Mouse (Mus musculus) layer of hippocampus, adult 11-12 months (tissue): ENCODE measurements around the gene Grhl3.
A peak's percentile ranks its signal among the peaks of the same experiment; 100 is the strongest.

Experiments
- DNase-seq: peaks from one replicate; pipeline ENCODE4 v3.0.0; 2022; ENCODE audit warnings: low spot score

Gene Grhl3

DNA sequence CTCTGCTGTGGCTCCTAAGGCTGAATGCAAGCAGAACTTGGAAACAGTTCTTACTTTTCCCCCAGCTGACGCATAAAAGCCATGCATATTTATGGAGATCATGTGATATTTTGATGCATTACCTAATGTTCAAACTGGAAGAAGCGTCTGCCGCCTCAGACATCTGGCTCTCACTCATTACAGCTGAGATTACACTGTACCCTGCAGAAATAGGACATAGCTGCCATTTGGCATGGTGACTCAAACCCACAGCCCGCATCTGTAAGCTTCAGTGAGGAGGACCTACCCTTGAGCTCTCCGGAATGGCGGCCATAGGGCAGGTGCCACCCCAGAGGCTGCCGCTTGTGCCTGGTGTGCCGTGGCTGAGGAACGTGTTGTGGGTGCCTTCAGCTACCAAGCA is 42.2 kb downstream of the Grhl3 start:
- DNase-seq: peak; percentile 53

DNA sequence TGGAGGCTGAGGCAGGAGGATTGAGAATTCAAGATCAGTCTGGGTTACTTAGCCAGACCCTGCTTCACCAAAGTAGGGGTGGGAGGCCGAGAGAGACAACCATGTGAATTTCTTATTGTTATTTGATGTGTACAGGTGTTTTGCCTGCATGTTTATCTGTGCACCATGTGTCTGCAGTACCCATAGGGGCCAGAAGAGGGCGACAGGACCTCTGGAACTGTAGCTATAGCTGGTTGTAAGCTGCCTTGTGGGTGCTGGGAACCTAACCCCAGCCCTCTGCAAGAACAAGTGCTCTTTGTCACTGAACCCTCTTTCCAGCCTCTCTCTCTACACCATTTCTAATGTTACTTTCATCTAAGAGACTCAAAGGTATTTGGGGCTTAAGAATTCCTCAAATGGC is 43.2 kb downstream of the Grhl3 start:
- no peak for DNase-seq

DNA sequence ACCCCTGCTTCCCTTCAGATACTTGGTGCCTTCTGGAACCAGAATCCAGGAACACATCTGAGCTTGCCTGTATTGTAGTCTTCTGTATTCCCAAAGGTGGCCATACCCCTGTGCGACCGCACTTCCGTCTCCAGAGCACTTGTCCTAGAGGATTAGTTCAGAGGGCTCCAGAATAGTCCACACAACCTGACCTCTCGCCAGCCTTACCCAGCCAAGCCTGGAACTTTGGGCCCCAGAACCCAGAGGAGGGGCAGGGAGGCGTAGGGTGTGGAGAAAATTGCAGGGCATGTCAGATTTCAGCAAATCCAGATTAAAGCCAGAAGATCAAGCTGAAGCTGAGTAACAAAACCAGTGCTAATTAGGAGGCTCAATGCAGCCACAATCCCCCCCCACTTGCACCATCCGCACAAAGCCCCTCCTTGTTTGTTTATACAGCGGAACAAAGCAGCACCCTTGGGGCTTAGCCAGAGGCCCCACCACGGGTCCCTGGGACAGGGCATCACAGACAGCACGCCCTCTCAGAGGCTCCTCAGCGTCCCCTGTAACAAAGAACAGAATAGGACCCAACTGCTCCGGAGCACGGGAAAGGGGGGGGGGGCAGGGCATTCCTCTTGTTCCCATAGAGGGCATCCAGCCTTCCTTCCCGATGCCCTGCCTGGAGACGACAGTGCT is 47.3 kb downstream of the Grhl3 start:
- DNase-seq: no peak

DNA sequence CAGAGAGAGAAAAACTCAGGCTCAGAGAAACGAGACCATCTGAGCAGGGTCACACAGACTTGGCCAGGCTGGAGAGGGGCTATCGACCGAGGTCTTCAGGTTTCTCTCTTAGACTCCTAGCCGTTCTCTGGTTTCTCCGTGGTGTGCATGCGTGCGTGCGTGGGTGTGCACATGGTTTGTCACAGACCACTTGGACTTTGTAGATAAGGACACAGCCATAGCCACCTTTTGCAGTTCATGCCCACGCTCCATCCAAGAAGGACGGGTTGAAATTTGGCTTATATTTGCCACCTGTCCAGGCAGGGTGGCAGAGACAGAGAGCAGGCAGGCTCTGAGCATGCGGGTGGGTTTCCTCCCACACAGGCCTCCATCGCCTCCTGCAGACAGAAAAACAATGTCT is 48.4 kb downstream of the Grhl3 start:
- DNase-seq: no peak

DNA sequence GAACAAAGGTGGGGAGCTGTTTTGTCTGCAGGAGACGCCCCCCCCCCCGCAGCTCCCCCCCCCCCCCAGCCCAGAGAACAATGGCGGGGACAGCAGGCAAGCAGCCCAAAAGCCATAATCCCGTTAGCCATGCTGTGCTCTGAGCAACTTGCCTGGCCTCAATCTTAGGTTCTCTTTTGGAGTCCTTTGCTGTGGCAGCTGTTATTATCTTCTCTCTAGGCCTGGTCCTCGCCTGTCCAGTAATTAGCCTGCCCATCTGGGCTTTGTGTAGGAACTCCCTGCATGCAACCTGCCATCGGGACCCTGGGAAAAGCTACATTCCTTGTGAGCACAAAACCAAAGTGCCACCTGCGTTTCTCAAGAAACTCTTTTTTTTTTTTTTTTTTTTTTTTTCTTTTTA is 49.5 kb downstream of the Grhl3 start:
- DNase-seq: no peak

DNA sequence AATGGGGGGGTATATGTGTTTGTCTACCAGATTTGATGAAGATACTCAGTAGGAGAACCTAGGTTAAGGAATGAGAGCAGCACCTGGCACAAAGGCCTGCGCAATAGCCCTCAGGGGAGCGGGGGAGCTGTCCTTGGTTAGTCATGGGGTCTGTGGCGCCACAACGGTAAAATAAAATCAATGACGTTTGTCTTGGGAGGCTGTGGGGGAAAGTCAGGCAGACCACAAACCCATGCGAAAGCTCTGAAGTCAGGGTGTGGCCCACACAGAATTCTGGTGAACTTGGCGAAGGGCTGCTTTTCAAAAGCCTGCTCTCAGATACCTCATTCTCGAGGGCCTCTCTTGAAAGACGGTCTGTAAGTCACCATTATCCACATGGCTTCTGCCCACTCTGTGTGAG is 53.0 kb downstream of the Grhl3 start:
- no peak for DNase-seq

DNA sequence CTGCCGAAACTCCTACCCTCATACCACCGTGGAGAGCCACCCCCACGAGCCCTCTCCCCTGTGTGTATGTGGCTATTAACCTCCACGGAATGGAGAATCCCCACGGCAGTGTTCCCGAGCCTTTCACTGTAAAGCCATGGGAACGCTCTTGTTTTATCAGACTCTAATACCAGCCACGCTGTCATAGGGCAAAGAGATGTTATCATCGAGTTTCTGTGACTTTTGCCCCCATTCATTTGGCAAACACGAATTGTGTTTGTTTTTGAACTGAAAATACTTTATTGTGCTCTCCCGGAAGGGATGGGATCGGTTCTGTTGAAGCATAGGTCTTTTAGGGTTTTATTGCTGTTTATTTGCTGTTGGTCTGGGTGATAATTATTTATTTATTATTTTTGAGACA is 55.3 kb downstream of the Grhl3 start:
- no peak for DNase-seq

DNA sequence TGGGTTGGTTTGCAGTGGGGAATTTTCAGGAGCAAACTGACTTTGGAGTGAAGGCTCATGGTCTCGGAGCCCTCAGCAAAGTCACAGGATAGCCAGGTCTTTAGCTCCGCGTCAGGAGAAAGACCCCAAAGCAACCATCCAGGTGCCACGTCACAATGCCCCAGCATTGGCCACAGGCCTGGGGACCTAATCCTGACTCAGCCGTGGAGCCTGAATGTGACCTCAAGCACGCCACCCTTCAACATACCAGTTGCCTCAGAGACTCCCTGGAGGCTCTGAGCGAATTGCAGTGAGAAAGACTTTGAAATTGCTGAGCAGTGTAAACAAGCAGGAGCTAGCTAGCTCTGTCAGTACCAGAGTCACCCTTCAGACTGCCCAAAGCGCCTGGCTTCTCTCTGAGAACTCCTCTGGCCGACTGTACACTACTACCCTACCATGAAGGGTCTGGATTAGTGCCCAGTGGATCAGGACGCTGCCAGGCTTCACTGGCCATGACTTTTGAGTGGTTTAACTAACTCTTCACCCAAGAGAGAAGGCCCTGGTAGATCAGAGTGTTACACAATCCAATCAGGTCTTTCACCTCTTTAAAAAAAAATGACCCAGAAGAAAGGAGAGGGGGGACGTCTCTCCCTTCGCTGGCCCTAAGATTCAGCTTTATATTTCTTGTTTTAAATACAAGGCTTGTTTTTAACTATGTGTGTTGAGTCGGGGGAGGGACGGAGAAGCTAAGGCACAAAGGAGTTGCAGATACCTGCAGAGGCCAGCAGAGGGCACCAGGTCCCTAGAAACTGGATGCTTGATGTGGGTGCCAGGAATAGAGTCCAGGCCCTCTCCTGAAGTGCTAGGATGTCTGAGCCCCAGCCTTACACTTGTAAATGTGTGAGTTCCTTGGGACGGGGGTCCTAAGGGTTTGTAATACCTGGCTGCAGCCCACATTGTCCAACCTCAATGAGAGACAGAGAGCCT is 56.8 kb downstream of the Grhl3 start:
- peak; percentile 31 for DNase-seq

DNA sequence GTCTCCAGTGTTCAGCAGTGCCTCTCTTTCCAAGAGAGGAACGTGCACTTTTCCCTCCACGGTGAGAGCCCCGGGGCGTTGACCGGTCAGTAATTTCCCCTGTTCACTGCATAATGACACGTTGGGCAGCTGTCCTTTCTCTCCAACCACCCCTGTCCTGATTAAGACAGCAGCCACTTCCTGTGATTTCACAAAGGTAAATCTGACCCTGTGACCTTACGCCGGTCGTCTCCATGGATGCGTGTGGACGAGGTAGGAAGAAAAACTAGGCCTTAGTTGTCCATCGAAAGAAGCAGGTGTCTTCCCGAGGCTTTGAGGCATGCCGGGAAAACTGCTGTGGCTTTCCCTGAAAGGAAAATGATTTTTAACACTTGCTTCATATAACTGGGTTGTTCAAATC is 58.5 kb downstream of the Grhl3 start:
- DNase-seq: no peak

DNA sequence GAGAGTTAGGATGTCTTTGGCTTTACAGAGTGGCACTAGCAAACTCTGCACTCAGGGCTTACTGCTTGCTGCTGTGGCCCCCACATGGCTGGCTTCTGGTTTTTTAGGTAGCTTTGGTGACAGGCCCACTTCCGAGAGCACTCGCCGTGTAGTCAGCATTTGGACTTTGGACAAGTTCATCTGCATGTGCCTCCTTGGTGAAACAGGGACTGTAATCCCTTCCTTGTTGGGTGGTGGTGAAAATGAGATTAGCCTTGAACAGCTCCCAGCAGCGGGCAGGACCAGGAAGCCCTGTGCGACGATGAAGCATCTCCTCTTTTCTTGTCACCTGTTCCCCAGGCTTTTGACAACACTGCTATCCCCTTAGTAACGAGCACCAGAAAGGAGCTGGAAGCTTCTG is 59.6 kb downstream of the Grhl3 start:
- DNase-seq: no peak

DNA sequence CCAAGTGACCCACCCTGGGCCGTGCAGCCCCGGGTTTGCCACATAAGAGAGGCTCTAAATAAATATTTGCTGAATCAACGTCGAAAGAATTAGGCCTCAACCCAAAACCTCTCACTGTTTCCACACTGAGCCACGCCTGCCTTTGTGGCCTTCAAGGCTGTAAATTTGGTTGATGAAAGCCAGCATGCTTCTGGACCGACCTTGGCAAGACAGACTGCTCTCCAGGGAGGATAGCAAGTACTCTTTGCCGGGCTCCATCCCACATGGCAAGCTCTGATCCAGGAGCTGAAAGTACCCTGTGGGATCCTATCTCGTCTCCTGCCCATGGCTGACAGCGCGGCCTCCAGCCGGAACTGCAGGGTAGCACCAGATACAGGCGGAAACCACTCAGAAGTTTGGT is 63.9 kb downstream of the Grhl3 start:
- no peak for DNase-seq

DNA sequence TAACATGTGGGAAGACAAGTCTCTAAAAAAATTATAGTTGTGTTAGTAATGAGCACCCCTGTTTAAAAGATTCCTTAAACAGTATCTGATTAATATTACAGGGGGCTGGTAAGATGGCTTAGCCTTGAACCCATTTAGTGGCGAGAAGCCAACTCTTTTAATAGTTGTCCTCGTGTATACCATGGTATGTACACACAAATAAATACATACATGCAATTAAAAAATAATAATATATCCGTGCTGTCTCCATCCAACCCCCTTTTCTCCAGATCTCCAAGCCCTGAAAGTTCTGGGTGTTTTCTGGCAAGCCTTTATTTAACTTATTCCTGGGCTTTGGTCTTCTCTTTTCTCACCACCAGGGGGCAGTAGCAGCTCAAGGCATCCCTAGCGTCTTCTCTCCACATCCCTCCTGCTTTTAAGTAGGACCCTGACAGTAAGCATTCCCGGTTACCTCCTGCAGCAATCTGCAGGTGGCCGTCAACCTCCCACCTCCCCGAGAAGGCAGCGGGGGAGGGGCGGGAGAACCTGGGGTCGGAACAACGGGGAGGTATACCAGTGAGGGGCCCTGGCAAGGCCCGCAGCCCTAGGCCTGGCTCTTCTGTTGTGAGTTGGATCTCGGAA is 64.9 kb downstream of the Grhl3 start:
- peak; percentile 84 for DNase-seq

DNA sequence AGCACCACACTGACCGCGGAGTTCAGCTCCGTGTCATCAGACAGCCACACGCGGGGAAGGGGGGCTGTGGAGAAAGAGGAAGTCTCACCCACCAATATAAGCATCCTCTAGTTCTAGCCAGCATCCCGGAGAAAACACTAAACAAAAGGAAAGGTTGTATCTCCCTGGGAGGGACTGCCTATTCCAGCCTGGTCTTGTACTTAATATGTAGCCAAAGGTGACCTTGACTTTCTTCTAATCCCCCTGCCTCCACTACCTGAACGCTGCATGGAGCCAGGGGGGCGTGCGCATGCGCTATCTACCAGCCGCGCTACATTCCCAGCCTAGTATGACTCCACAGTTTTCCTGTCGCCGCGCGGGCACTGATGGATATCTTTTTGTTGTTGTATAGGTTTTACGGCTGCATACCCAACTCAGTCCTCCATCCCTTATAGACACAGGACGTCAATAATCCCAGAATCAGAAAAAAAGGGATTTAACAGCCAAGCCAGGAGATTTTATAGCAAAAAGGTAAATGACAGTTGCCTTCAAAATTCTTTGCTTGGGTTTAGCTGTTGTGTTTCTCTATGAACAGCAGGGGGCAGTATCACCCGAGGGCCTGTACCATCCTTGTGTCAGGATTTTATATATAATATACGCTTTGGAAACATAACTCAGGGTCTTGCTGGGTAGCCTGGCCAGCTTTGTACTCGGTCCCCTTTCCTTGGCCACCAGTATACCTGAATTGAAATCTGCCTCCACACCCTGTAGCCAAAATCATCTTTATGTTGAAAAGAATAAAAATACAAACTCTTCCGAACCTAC is 65.7 kb downstream of the Grhl3 start:
- DNase-seq: peak; percentile 67

DNA sequence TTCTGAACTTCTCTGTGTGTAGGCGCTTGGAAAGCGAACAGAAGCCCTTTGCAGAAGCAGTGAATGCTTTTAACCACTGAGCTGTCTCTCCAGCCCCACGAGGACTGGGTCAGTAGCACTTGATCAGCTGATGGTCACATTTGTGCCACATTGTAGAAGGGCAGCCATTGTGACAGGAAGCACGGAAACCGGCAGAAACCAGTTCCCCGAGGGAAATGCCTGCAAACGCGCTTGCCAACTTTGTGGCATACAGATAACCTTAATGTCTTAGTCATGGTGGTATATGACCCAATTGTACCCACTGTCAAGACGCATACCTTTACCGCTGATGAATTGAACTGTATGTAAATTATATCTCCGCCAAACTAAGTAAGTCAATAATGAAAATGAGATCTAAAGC is 67.6 kb downstream of the Grhl3 start:
- DNase-seq: no peak

DNA sequence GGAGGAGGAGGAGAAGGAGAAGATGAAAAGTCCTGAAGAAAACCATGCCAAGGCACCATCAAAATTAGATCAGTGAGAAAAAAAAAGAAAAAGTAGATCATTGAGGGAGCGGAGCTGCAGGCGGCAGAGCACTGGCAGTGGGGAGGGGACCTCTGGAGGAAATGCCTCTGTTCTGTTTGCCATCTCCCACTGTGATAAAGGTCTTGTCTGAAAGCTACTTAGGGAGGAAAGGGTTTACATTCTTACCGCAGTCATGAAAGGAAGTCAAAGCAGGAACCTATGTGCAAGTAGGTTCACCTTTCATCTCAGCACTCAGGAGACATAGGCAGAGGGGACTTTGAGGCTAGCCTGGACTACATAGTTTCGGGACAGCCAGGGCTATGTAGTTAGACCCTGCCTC is 71.8 kb downstream of the Grhl3 start:
- DNase-seq: no peak

DNA sequence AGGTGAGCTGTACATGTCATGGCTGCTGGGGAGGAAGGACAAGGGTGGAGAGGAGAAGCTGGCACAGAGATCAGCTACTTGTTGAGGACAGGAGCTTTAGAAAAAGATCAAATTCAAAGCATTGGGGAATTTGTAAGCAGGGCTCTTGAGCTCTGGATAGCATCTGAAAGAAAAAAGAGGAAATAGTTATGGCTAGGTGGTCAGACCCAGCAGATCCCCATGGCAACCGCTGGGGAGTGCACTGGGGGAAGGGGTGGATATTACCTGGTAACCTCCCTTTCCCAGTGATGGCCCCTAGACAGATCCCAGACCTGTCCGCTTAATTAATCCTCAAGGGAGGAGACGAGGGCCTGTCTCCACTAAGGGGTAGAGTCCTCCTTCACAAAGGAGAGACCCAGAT is 73.6 kb downstream of the Grhl3 start:
- DNase-seq: no peak

DNA sequence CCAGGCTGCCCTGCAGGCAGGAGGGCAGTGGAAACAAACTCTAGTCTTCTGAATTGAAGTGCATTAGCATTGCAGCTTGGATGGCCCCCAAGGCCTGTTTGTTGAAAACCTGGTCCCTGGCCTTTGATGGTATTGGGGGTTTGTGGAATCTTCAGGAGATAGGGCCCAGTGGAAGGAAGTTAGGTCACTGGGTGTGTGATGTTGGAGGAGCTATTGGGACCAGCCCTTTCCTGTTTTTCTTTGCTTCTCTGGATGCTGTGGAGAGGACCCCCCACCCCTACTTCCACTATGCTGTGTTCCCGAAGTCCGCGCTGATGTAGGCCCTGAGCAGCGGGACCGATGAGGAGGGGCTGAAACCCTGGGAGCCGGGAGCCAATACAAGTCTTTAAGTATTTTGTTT is 75.3 kb downstream of the Grhl3 start:
- no peak for DNase-seq

DNA sequence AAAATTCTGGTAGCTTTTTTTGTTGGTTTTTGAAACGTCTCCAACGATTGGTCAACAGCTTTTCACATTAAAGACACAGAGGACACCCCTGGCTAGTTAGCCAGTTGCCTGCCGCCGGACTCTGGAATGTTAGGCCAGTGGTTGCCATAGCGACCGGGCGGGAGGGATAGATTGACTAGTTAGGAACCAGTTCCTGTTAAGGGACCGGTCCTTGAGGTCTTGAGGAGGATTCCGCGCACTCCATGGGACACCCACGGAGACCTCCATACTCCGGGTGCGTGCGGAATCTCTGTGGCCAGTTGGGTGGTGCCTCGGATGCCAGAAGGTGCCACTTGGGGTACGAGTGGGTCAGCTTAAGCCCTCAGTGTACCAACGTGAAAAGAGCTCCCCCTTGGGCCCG is 77.6 kb downstream of the Grhl3 start:
- no peak for DNase-seq

DNA sequence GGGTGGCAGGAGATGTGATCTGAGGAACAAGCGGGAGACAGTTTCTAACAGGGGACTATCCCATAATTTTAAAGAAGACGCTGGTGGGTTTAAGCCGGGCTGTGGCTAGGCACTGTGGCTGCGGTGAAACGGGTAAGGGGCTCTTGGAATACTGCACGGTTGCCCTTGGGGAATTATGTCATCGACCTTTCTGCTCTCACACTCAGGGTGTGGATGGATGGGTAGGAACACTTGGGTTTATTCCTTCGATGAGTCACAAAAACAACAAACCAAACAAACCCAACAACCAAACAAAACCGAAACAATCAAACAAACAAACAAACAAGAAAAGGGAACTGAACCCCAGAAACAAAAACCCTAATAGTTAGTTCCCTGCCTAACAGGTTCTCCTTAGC is 78.0 kb downstream of the Grhl3 start:
- DNase-seq: no peak

DNA sequence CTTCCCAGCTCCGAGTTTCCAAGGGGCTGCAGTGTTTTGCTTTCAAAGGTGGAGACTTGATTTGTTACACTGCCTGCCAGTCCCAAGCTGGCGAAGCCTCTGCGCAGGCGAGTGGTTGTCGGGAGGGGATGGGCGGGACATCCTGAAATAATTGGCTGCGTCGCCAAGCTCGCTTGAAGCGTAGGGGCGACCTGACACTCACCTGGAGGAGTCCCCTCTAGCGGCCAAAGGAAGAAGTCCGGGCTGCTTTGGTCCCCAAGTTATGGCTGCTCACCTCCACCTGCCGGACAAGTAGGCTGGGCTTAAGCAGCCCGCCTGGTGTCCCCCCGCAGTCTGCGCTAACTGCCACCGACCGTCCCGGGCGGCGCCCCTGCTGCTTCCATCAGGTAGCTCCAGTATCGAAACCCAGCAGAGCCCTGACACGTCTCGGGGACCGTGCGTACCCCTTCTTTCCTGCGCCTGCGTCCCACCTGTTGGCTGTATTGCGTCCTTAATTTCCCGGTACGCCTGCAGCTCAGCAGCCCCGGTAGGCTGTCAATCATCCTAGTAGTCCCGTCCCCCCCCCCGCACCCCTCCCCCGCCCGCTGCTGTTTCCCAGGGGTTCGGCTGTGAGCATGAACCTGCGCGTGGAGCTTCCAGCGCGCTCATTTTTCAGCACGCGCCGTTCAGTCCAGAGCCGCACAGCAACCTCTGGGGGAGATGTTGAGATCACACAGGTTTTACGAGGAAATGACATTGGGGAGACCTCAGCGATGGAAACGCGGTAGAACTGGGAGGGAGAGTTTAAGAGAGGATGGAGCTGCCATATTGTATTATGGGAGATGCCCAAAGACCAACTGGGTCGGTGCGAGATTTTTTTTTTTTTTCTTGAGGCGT is 78.7 kb downstream of the Grhl3 start, which contains the start of the genes Stpg1 and Nipal3:
TSS of gene Stpg1 (plus strand) at position 270 of the 876 bp plus-strand sequence.
TSS of gene Nipal3 (minus strand) at position 518 of the 876 bp plus-strand sequence.
- peak; percentile 88 for DNase-seq
